Mouse (Mus musculus) right cerebral cortex, adult 2 months (tissue): ENCODE measurements around the gene Vmn2r116.
"Not testable (repeated sequence)": the region's sequence is repeated elsewhere in the genome, so short reads cannot be mapped to it uniquely, and the experiment has no call there.

Source experiments
- DNase-seq, 2 experiments: peaks; one replicate each; pipeline ENCODE4 v3.0.0; 2021 to 2022; ENCODE audit warnings: low spot score in 2 of 2

Gene Vmn2r116

DNA sequence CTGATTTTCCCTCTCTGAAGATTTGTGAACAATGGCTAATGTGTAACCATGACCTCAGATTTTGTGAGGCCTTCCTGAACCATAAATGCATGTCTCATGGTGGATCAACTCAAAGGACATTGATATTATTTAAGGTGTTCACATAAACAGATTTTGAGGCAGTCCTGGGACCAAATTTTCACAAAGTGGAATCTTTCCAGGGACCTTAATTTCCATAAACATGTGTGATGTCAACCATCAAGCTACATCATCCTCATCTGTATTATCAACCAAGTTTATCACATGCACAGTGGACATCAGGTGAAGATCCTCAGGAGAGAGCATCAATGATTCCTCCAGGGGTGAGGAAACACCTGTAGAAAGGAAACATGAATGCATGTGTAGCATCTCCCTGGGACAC, at the start of gene Vmn2r116:
TSS of gene Vmn2r116 (plus strand) at position 301 of the 400 bp plus-strand sequence.
- not testable (repeated sequence) for DNase-seq

DNA sequence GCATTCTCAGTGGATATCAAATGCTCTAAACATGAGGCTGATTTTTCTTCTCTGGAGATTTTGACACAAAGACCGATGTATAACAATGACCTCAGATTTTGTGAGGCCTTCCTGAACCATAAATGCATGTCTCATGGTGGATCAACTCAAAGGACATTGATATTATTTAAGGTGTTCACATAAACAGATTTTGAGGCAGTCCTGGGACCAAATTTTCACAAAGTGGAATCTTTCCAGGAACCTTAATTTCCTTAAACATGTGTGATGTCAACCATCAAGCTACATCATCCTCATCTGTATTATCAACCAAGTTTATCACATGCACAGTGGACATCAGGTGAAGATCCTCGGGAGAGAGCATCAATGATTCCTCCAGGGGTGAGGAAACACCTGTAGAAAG, 41.0 kb upstream of the Vmn2r116 start, which contains the start of gene Vmn2r115:
TSS of gene Vmn2r115 (plus strand) at position 301 of the 400 bp plus-strand sequence.
- not testable (repeated sequence) for DNase-seq

DNA sequence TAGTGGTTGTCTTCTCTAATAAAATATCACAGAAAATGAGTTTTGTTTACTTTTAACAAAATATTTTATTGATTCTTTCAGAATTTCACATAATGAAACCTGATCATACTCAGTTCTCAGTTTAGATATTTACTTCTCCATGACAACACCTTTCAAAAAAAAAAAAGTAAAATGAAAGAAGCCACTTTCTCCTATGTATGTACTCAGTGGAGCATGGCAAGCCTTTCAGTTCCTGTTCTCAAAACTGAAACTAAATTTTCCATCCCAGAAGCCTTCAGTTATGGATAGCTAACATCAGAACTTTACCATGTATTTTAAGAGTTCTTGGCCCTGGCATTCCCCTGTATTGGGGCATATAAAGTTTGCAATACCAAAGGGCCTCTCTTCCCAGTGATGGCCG, 32.8 kb upstream of the Vmn2r116 start:
- no peak for DNase-seq

DNA sequence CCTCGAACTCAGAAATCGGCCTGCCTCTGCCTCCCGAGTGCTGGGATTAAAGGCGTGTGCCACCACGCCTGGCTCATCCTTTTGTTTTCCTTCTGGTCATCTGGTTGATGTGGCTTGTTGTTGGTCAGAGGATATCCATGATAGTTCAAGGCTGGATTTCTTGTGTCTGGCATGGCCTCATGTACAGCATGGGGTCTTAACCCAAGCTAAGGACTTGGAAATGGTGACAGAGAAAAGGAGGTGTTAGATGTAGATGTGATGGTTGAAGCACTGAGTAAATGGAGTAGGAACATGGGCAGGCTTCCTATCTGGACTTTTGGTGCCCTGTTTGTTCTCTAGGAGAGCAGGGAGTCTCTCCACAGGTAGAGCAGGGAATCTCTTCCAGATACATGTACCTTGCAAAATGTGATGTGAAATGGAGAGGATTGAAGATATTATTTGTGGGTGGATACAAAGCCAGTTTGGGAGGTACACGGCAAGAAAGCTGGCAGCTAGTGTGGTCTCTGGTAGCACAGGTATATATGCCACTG, 48.8 kb downstream of the Vmn2r116 start:
- no peak for DNase-seq
